Mouse (Mus musculus): ENCODE data around the gene Eva1b.

DNA sequence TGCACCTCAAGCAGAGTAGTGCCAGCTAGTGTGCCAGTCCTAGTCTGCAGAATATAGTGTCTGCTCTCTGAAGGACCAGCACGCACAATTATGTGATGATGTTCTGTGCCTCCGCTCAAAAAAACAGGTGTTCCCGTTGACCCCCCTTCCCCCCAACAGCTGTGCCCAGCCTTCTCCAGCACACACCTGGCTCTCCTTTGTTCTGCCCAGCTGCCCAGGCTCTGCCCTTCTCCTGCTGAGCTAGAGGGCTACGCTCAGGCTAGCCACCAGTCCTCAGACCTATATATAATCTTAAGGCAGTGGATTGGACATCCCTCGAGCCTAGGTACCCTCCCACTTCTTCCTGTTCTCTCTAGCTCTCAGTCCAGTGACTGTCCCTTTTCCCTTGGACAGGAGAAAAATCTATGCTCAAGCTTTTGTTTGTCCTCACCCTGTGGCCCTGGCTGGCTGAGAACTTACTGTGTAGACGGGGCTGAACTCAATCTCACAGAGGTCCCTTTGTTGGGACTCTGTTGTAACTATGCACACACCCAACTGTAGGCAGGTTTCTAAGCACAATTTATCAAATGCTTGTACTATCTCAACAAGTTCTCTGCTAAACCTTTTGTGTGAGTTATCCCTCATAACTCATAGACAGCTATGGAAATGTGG, 31.5 kb upstream of the Eva1b start:
- TF ChIP-seq CTCF (conservative IDR thresholded peaks at IDR 0.05; ENCODE audit: low read length) (no peak), POU5F1 (IDR thresholded peaks at IDR 0.05; ENCODE audit: borderline replicate concordance, low read length) (no peak), NANOG (IDR thresholded peaks at IDR 0.05; ENCODE audit: borderline replicate concordance, low read length) (no peak)
